Mouse (Mus musculus) embryonic fibroblast, embryonic 13.5 days (primary cell): ENCODE measurements around the gene Atf7. TPM values are rescaled to one million over a fixed set of nuclear protein-coding genes. Genes with fewer than 3 reads are reported as not detected.

Experiments
- H3K27ac ChIP-seq: 2 replicates; pipeline ENCODE4 v1.5.1; 2012; ENCODE audit warnings: low read length, control low read depth, inconsistent platforms; ENCODE audit not compliant: insufficient read depth
- H3K4me1 ChIP-seq: 2 replicates; pipeline ENCODE4 v1.6.1; 2011; ENCODE audit warnings: low read length; ENCODE audit not compliant: control insufficient read depth, insufficient read depth
- H3K4me3 ChIP-seq: 2 replicates; pipeline ENCODE4 v1.5.1; 2011; ENCODE audit warnings: mild to moderate bottlenecking, control low read depth, low read length; ENCODE audit not compliant: insufficient read depth
- CTCF ChIP-seq: IDR thresholded peaks from 2 replicates; pipeline ENCODE4 v1.5.1; 2011; ENCODE audit warnings: mild to moderate bottlenecking, control low read depth, low read length, moderate library complexity, borderline replicate concordance; ENCODE audit not compliant: insufficient read depth
- POLR2A ChIP-seq: IDR thresholded peaks from 2 replicates; pipeline ENCODE4 v1.6.1; 2011; ENCODE audit warnings: low read depth, mild to moderate bottlenecking, control low read depth, low read length, moderate library complexity
- polyA plus RNA-seq: library from polyadenylated mRNA; stranded (reverse); fragments of >200 nt; gene quantifications from 2 replicates; pipeline ENCODE4 v1.2.4, GENCODE M21; 2011; ENCODE audit warnings: low read depth; ENCODE audit not compliant: missing spikeins, insufficient read length

The Atf7 gene
- polyA plus RNA-seq, 1 experiment, result 68.7 TPM

DNA sequence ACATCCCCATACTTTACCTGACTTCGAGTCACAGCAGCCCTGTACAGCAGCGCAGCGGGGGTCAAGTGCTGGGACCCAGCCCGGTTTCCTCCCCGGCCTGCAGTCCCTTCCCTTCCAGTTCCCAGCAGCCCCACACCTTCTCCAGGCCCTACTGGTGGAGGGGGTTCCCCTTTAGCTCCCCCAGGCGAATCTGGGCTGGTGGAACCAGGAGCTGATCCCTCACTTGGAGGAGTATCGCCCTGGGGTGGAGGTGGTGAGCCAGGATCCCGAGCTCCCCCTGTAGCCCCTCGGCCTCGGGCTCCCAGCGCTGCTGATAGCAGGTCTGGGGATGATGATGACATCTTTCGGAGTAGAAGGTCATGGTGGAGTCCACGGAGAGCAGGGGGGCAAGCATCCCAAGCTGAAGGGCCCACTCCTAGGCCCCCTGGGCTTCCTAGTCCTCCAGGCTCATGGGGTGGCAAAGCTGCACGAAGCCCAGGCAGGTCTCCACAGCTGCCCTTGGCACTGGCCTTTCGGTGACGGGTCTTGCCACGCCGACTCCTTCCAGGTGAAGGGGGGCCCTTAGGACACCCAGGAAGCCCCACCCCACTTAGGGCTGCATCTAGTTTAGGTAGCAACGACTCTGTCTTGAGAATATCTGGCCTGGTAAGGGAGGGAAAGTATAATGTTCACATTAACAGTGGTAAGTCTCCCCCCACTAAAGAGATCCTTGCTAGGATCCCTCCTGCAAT is 124.0 kb downstream of the Atf7 start:
- TF ChIP-seq POLR2A, result no peak
- TF ChIP-seq CTCF, result no peak
- no peaks in the 10 kb centered on the region for H3K4me1 ChIP-seq
- H3K4me3 ChIP-seq, result no peak overlapping the region
- H3K27ac ChIP-seq, result no peak overlapping the region

DNA sequence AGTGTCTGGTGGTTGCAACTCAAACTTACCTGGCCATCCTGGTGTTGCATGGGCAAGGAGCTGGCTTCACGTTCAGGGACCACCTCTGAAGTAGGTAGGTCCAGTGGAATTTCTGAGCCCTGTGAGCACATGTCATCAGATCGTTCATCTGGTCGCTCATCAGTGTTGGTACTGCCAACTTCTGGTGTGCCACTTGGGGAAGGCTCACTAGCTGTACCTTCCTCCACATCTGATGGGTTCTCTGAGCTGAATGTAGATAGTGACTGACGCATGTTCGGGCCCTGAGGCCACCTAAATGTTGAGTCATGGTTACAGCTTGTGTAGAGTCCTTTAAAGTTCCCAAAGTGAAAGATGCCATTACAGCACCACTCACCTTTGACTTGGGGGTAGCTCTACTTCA is 124.8 kb downstream of the Atf7 start:
- TF ChIP-seq CTCF (no peak), POLR2A (no peak)
- Histone ChIP-seq H3K27ac (no peak overlapping the region), H3K4me1 (no peaks in the 10 kb centered on the region), H3K4me3 (no peak overlapping the region)

DNA sequence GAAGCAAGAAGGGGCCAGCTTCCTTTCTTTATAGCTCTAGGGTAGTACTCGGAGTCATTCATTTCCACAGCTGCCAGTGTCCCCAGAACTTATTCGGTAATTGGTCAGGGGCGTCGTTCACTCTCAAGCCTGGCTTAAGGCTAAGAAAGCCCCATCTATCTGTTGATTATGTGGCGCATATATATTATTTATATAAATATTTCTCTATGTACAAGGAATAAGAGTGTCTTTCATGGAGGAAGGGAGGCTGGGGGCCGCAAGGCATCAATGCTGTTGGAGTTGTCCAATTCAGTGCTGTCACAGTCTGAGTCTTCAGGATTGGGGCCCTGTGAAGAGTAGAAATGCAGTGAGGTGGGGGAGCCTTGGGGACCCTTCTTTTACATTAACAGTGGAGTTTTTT is 125.4 kb downstream of the Atf7 start:
- TF ChIP-seq POLR2A (no peak), CTCF (no peak)
- no peaks in the 10 kb centered on the region for H3K4me1 ChIP-seq
- no peak overlapping the region for H3K4me3 ChIP-seq
- no peak overlapping the region for H3K27ac ChIP-seq

DNA sequence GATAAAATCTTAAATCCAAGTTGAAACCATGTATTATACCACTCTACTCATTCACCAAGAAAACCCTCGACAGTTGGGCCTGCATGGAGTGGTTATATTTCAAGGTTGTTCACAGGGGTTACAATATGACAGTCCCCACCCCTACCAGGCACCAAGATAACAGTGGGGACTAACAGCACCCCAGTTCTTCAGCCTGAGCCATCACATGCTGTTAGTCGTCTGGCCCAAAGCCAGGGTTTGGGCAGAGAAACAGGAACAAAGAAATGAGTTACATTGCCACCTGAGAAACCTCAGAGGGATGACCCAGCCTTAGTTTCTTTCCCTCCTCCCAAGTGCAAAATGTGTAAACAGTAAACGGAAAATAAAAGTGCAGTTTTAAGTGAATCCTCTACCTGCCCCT is 125.9 kb downstream of the Atf7 start:
- TF ChIP-seq CTCF, result no peak
- TF ChIP-seq POLR2A, result no peak
- no peak overlapping the region for H3K27ac ChIP-seq
- H3K4me1 ChIP-seq, result no peaks in the 10 kb centered on the region
- H3K4me3 ChIP-seq, result no peak overlapping the region

DNA sequence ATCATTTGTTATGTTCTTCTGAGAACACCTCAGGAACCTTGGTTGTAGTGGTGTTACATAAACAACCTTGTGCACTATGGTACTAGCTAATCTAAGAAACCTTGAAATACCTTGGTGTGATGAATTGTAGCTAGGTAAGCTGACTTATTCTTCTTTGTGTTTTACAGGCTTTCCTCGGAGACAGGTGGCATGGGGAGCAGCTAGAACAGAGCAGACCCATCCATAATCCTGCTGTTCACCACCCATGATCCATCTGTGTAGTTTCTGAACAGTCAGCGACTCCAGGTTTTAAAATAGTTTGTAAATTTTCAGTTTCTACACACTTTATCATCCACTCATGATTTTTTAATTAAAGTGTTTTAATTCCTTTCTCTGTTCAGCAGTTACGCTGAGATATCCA is 126.9 kb downstream of the Atf7 start:
- Histone ChIP-seq H3K4me1 (no peaks in the 10 kb centered on the region), H3K27ac (no peak overlapping the region), H3K4me3 (no peak overlapping the region)
- no peak for TF ChIP-seq CTCF
- no peak for TF ChIP-seq POLR2A

DNA sequence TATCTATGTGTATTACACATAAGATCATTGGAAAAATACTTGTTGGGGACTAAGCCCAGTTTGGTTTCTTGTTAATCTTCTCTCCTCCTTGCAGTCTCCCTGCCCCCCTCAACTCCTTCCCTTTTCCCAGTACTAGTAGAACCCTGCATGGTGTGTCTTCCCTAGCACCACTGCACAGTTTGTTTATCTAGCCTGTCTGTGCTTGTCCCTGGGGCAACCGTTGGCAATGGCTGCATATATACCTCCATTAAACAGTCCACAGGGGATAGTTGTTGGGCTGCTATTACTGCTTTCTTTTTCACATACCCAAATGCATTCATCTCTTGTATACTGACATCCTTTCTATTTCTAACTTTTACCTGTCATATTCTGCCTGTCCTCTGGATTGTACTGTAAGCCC is 137.6 kb downstream of the Atf7 start:
- no peaks in the 10 kb centered on the region for H3K4me1 ChIP-seq
- TF ChIP-seq CTCF (no peak), POLR2A (no peak)

DNA sequence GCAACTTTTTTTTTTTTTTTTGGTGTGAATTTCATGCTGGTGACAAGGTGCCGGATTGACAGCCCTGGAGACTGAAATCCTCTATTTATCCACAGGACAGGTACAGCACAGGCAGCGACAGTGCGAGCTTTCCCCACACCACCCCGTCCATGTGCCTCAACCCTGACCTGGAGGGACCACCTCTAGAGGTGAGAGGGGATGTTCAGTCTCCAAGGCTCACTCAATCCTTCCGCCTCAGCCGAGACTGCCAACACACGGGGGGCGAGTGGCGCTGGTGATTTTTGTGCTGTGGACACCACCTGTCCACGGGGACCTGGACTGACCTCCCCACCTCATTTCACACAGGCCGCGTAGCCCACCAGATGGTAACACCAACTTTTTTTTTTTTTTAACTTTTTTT is 139.4 kb downstream of the Atf7 start:
- H3K4me3 ChIP-seq, result no peak overlapping the region
- TF ChIP-seq CTCF (no peak), POLR2A (no peak)
- no peaks in the 10 kb centered on the region for H3K4me1 ChIP-seq
- H3K27ac ChIP-seq, result no peak overlapping the region

More for the DNA sequence above, 137.6 kb downstream of the Atf7 start:
- H3K27ac ChIP-seq, result no peak overlapping the region
- no peak overlapping the region for H3K4me3 ChIP-seq

DNA sequence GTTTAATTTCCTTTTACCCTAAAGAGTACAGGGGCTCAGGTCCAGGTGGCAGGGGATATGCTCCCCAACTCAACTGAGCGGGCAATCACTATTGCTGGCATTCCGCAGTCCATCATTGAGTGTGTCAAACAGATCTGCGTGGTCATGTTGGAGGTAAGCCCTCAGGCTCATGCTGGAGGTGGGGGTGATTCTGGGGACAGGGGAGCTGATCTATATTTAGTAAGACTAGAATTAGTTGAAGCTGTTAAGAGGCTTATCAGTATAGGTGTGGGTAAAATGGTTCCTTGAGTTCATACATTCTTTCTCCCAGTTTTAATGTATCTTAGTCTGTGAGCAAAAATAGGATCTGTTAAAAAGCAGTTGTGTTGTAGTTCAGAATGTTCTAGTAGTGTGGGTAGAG is 142.1 kb downstream of the Atf7 start:
- TF ChIP-seq POLR2A (no peak), CTCF (no peak)
- Histone ChIP-seq H3K27ac (no peak overlapping the region), H3K4me1 (no peaks in the 10 kb centered on the region), H3K4me3 (no peak overlapping the region)

Other genes with a start within 250 kb of the Atf7 start
- gene Sp1, start 219.3 kb downstream of the Atf7 start, polyA plus RNA-seq, result 42.6 and 51.9 TPM in 2 replicates
- gene Amhr2, start 180.1 kb downstream of the Atf7 start, polyA plus RNA-seq, result not detected in 2 replicates
- 127 and 155 TPM in 2 replicates for gene Prr13, start 166.4 kb downstream of the Atf7 start, polyA plus RNA-seq
- gene Pcbp2, start 154.9 kb downstream of the Atf7 start, polyA plus RNA-seq, result 653 and 702 TPM in 2 replicates
- gene Gm10337, start 121.7 kb downstream of the Atf7 start, polyA plus RNA-seq, result not detected in 2 replicates
- gene Map3k12, start 108.4 kb downstream of the Atf7 start, polyA plus RNA-seq, result 19.1 and 20.9 TPM in 2 replicates
- gene Tarbp2, start 107.3 kb downstream of the Atf7 start, polyA plus RNA-seq, result 39.5 and 44.5 TPM in 2 replicates
- 1.2 and 1.4 TPM in 2 replicates for gene Npff, start 100.5 kb downstream of the Atf7 start, polyA plus RNA-seq
- 2.0 TPM in 1 of 2 replicates, not detected in the other for gene Gm28047, start 397 bp downstream of the Atf7 start, polyA plus RNA-seq
- gene Atp5g2, start 46.9 kb upstream of the Atf7 start, polyA plus RNA-seq, result 60.3 and 158 TPM in 2 replicates
- gene Calcoco1, start 96.7 kb upstream of the Atf7 start, polyA plus RNA-seq, result 35.0 and 44.0 TPM in 2 replicates